ENCODE assay signal across 19 mouse cellular contexts in the genomic region with DNA sequence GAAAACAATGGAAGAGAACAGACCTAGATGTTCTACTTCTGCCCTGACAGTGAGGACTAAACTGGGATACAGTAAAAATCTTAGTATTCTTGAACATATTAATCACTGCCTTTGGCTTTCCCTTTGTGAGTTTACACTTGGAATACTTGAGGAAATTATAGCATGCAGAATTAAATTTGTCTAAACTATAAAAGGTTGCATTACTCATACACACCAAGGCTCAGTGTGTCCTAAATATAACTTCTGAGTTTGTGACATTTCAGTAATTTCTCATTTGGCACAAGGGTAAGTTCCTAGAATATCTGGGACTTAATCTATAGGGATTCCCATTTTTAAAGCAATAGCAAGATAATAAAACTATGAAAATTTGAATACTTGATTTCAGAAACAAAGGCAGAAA.
DNase-seq lines count a peak whose midpoint lies in the region; ATAC-seq lines count a peak whose summit lies in the region.
"Had no signal": no experiment of that assay in that cellular context is flagged by ENCODE, and none has a peak within 500 bp of the region (broad histone marks: within the 10 kb centered on the region; RNA-seq: fewer than 3 reads in every experiment).

No protein-coding gene starts in this region.

- peak; percentile 86 for ATAC-seq in frontal cortex, adult (ENCODE audit: low TSS enrichment)
- ATAC-seq: activated CD4-positive, CD25-positive, alpha-beta regulatory T cell, adult 4 months; CD4-positive, CD25-positive, alpha-beta regulatory T cell, adult 4 months; Patski had no signal

- no peak for DNase-seq in frontal cortex, postnatal 25 days (ENCODE audit: low spot score in 2 of 2)
- DNase-seq in brain, adult 2 months (ENCODE audit: low read depth, low spot score), result peak; percentile 69
- DNase-seq in telencephalon, adult 2 months (ENCODE audit: low read depth, low spot score), result peak; percentile 61
- DNase-seq in kidney, postnatal 36 days, result no peak
- DNase-seq in layer of hippocampus, postnatal 14 days (ENCODE audit: low spot score in 2 of 2), result no peak
- DNase-seq: adrenal gland, adult 2 months; adrenal gland, adult 8-10 months; adrenal gland, postnatal 10 days; adrenal gland, postnatal 14 days; adrenal gland, postnatal 25 days; adrenal gland, postnatal 36 days; B cell, adult 2 months; cerebellum, adult 11 months; cerebellum, adult 11-12 months; cerebellum, adult 18-20 months had no signal

Comparison
In these comparisons a context has a peak if more than half of its experiments do, and no peak if none do; other contexts are left out.
1. DNase-seq: peak in brain, adult 2 months (single experiment) and telencephalon, adult 2 months (single experiment); none in frontal cortex, postnatal 25 days (0 of 2), kidney, postnatal 36 days (0 of 2) and layer of hippocampus, postnatal 14 days (0 of 2).